Mouse (Mus musculus) hindbrain, embryonic 13.5 days (tissue): ENCODE results near the gene Slc2a13. TPM values are rescaled to one million over a fixed set of nuclear protein-coding genes. Genes with fewer than 3 reads are reported as not detected.

ENCODE experiments used
- ATAC-seq: fragments of 200-750 bp; cut with Nextera tagmentation; 2 replicates; pipeline ENCODE4 v1.8.0; 2017; ENCODE audit warnings: moderate TSS enrichment; ENCODE audit not compliant: low FRiP score
- H3K27ac ChIP-seq: fragments of 300-500 bp; sonication (generic); 2 replicates; pipeline ENCODE4 v1.5.1; 2015; ENCODE audit warnings: inconsistent platforms, mild to moderate bottlenecking, moderate library complexity
- H3K27me3 ChIP-seq: fragments of 300-500 bp; sonication (generic); 2 replicates; pipeline ENCODE4 v1.6.1; 2015; ENCODE audit warnings: mild to moderate bottlenecking, inconsistent platforms
- H3K36me3 ChIP-seq: fragments of 300-500 bp; sonication (generic); 2 replicates; pipeline ENCODE4 v1.6.1; 2015; ENCODE audit warnings: mild to moderate bottlenecking, inconsistent platforms
- H3K4me1 ChIP-seq: fragments of 300-500 bp; sonication (generic); replicated peaks from 2 replicates; pipeline ENCODE4 v1.6.1; 2015; ENCODE audit warnings: inconsistent platforms
- H3K4me2 ChIP-seq: fragments of 300-500 bp; sonication (generic); 2 replicates; pipeline ENCODE4 v1.6.1; 2015; ENCODE audit warnings: inconsistent platforms, mild to moderate bottlenecking, moderate library complexity
- H3K4me3 ChIP-seq: fragments of 300-500 bp; sonication (generic); 2 replicates; pipeline ENCODE4 v1.5.1; 2015; ENCODE audit warnings: mild to moderate bottlenecking, inconsistent platforms
- H3K9ac ChIP-seq: fragments of 300-500 bp; sonication (generic); 2 replicates; pipeline ENCODE4 v1.6.1; 2015; ENCODE audit warnings: mild to moderate bottlenecking, inconsistent platforms
- H3K9me3 ChIP-seq: fragments of 300-500 bp; sonication (generic); 2 replicates; pipeline ENCODE4 v1.6.1; 2016; ENCODE audit warnings: inconsistent platforms
- WGBS: fragments of 180-500 bp; shearing (Covaris S2); methylation state at CpG from one replicate; pipeline ENCODE4 v1.1.7; 2015; 5-methylcytosine and 5-hydroxymethylcytosine counted together
- polyA plus RNA-seq: library from polyadenylated mRNA; unstranded; fragments of >200 nt; fragmentation: Nextera tagmentation; extraction: Ambion mirVana; gene quantifications from 2 replicates; pipeline ENCODE4 v1.2.1, GENCODE M21; 2015

Gene Slc2a13
- polyA plus RNA-seq, 1 experiment from 2014 or later = 2.9 TPM

DNA sequence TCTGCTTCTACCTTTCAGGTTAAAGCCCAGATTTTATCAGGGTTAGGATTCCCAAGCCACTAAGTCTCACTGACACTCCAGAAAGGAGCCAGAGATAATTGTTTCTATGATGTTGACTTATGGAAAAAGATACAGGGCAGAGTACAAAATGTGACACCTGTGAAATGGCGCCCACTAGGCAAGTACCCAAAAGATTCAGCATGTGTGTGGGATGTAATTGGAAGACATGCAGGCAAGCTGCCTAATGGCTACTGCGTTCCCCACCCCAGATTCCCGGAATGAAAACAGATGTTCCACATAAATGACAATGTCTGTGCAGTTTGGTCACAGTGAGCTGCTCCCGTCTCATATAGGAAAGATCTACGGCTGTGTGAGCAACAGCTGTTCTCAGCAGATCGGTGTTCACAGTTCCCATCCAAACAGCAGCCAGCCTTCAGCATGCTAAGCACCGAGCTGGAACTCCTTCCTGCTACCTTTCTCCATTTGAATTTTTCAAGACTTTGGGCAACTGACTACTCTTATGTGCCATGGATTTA, 201.1 kb downstream of the Slc2a13 start:
- no peak overlapping the region for H3K4me3 ChIP-seq
- WGBS = 58% methylated on average over 7 of the region's 7 CpGs
- ATAC-seq = peak; percentile 65; the same call in 1 of the 2 replicates
- no peaks in the 10 kb centered on the region for H3K9me3 ChIP-seq
- peaks cover 45% of the 10 kb centered on the region for H3K4me1 ChIP-seq
- no peaks in the 10 kb centered on the region for H3K36me3 ChIP-seq
- no peak overlapping the region for H3K9ac ChIP-seq
- H3K4me2 ChIP-seq = no peak overlapping the region
- H3K27ac ChIP-seq = peak overlapping the region; percentile 86; the same call in 1 of the 2 replicates
- H3K27me3 ChIP-seq = no peaks in the 10 kb centered on the region

DNA sequence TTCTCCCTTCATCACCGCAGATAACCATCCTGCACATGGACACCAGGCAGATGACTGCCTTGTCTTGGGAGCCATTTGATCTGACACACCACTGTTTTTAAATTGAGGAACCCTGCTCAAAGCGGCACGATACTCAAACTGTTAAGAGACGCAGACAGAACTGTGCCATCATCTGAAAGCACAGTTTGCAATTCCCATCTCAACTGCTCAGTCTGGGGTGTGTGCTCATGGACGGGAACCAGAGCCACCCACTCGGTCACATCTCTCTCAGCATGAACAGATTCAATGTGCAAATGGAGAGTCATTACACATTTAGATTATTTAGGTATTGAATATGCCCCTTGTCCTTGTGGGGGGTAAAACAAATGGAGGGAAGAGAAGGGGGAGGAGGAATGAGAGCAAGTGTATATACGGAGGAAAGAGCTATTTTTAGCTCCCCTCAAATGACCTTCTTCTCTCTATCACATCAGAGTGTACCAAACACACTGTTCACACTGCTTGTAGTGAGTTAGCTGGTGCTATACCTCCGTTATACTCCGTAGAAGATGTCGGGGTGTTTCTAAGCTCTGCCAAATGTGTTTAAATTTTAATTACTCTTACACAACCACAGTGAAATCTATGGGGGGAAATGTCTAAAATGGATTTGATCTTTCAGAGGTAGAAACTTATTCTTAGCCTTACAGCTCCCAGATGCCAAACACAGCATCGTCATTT, 203.2 kb downstream of the Slc2a13 start:
- H3K9ac ChIP-seq = no peak overlapping the region
- ATAC-seq = no peak
- no peaks in the 10 kb centered on the region for H3K9me3 ChIP-seq
- 70% methylated on average over 11 of the region's 11 CpGs for WGBS
- H3K36me3 ChIP-seq = no peaks in the 10 kb centered on the region
- no peak overlapping the region for H3K27ac ChIP-seq
- no peaks in the 10 kb centered on the region for H3K27me3 ChIP-seq
- no peak overlapping the region for H3K4me3 ChIP-seq
- H3K4me2 ChIP-seq = no peak overlapping the region
- peaks cover 44% of the 10 kb centered on the region for H3K4me1 ChIP-seq

- Histone ChIP-seq H3K9me3 (no peaks in the 10 kb centered on the region), H3K4me1 (no peaks in the 10 kb centered on the region; the same call in 1 of the 2 replicates), H3K4me2 (no peak overlapping the region), H3K27ac (no peak overlapping the region), H3K27me3 (no peaks in the 10 kb centered on the region), H3K36me3 (no peaks in the 10 kb centered on the region), H3K4me3 (no peak overlapping the region), H3K9ac (no peak overlapping the region)
- 80% methylated on average over 2 of the region's 2 CpGs for WGBS
- no peak for ATAC-seq
Observed at GRCm38 (mm10) chr15:91360495-91360894, 212.6 kb downstream of the Slc2a13 start.

GRCm38 (mm10) chr15:91351006-91351405, 222.1 kb downstream of the Slc2a13 start:
- Histone ChIP-seq H3K9me3 (no peaks in the 10 kb centered on the region), H3K9ac (0 out of 2 replicates have a peak overlapping the region, but pooled peaks have one; percentile 8), H3K27ac (peak overlapping the region; percentile 5; the same call in 1 of the 2 replicates), H3K27me3 (no peaks in the 10 kb centered on the region), H3K4me2 (no peak overlapping the region), H3K36me3 (no peaks in the 10 kb centered on the region), H3K4me3 (no peak overlapping the region), H3K4me1 (0 out of 2 replicates have a peak, but pooled peaks cover 2% of the 10 kb centered on the region)
- WGBS = 69% methylated on average over 7 of the region's 7 CpGs
- ATAC-seq = no peak

DNA sequence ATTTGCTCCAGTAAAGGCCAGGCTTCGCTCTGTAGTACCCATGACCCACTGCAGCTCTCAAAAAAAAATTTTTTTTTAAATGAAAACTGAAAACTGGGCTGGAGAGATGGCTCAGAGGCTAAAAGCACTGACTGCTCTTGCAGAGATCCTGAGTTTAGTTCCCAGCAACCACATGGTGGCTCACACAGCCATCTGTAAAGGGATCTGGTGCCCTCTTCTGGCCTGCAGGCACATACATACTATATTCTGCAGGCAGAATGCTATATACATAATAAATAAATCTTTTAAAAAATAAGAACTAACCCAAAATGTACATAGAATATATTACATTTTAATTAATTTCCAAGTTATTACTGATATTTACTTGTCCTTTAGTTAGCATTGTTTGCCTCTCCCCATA, 234.7 kb downstream of the Slc2a13 start:
- Histone ChIP-seq H3K4me2 (no peak overlapping the region), H3K4me3 (no peak overlapping the region), H3K27ac (no peak overlapping the region), H3K9me3 (no peaks in the 10 kb centered on the region), H3K9ac (no peak overlapping the region), H3K4me1 (no peaks in the 10 kb centered on the region), H3K27me3 (no peaks in the 10 kb centered on the region), H3K36me3 (no peaks in the 10 kb centered on the region)
- ATAC-seq = no peak
- WGBS = 87% methylated on average over 1 of the region's 1 CpGs

DNA sequence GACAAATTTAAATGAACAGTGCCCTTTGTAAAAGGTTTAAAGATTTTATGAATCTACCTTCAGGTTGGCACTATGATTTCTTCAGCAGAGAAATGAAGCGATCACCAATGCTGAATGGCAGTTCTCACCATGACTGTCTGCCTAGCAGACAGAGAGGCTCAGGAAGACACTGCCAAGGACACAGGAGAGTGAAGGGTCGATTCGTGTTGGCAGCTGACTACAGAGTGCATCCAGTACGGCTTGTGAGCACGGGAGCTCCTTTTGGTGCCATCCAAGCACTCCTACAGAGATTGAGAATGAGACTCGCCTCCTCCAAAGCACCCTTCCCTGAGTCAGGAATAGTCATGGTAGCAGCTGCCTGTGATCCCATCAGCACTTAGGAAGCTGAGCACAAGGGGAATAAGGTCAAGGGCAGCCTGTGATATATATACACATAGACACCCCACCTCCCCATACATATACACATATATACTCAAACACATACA, 238.6 kb downstream of the Slc2a13 start:
- H3K36me3 ChIP-seq = peaks cover 5% of the 10 kb centered on the region; the same call in 1 of the 2 replicates
- no peaks in the 10 kb centered on the region for H3K4me1 ChIP-seq
- H3K4me3 ChIP-seq = no peak overlapping the region
- H3K4me2 ChIP-seq = no peak overlapping the region
- H3K27me3 ChIP-seq = no peaks in the 10 kb centered on the region
- WGBS = 90% methylated on average over 6 of the region's 6 CpGs
- H3K27ac ChIP-seq = no peak overlapping the region
- no peak for ATAC-seq
- H3K9ac ChIP-seq = no peak overlapping the region
- H3K9me3 ChIP-seq = no peaks in the 10 kb centered on the region

DNA sequence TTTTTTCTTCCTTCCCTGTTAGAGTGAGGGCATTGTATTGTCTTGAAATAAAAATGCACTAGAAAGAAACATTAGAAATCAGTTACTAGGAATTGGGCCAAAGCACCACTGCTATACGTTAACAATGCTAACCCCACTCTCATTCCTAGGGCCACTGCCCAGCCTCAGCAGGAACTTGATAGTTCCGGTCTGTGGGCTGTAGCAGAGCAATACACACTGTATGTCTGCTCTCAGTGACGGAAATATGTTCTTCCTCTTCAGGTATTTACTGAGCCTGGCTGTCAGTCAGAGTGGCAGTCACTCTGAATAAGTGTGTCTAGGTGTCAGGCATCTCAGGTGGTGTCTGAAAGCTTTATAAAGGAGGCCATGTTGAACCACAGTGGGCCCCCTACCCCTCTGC, 245.3 kb downstream of the Slc2a13 start:
- no peak overlapping the region for H3K4me3 ChIP-seq
- peaks cover 3% of the 10 kb centered on the region; the same call in 1 of the 2 replicates for H3K36me3 ChIP-seq
- H3K4me1 ChIP-seq = no peaks in the 10 kb centered on the region; the same call in 1 of the 2 replicates
- no peaks in the 10 kb centered on the region for H3K9me3 ChIP-seq
- H3K4me2 ChIP-seq = no peak overlapping the region
- no peaks in the 10 kb centered on the region for H3K27me3 ChIP-seq
- ATAC-seq = no peak
- WGBS = 71% methylated on average over 3 of the region's 3 CpGs
- H3K27ac ChIP-seq = no peak overlapping the region
- H3K9ac ChIP-seq = no peak overlapping the region

DNA sequence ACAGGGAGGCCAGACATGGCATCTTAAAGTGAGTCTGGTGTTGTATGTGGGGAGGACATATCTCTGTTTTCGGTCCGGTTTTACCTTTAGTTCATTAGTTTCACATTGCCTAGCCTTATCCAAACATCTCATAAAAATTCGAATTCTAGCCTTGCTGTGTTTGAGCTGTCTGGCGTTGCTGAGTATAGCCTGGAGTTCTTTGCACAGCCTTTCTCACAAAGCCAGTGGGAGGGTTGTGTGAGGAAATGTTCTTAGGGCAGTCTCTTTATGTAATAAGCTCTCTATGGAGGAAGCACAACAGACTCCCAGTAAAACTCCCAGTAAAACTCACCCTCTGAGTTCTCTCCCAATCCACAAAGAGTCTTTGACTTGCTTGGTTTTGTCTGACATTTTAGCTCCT, 246.0 kb downstream of the Slc2a13 start:
- ATAC-seq = no peak

DNA sequence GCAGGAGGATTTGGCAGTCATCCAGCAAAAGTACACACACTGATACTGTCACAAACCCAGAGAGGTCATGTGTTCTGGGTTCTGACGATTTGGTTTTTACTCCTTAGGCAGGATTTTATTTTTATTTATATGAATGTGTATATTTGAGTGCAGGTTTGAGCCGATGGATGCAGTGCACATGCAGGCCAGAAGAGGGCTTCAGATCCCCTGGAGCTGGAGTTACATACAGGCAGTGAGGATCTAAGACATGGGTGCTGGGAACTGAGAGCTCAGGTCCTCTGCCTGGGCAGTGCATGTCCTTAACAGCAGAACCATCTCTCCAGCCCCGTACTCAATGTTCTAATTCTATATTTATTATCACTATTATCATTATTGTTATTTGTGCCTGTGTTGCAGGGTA, 253.7 kb downstream of the Slc2a13 start:
- WGBS = 64% methylated on average over 3 of the region's 3 CpGs

More for the DNA sequence above, 246.0 kb downstream of the Slc2a13 start:
- Histone ChIP-seq H3K9ac (no peak overlapping the region), H3K27me3 (no peaks in the 10 kb centered on the region), H3K27ac (no peak overlapping the region), H3K4me3 (no peak overlapping the region), H3K9me3 (no peaks in the 10 kb centered on the region), H3K36me3 (no peaks in the 10 kb centered on the region), H3K4me2 (no peak overlapping the region), H3K4me1 (no peaks in the 10 kb centered on the region; the same call in 1 of the 2 replicates)
- WGBS = 75% methylated on average over 4 of the region's 4 CpGs

DNA sequence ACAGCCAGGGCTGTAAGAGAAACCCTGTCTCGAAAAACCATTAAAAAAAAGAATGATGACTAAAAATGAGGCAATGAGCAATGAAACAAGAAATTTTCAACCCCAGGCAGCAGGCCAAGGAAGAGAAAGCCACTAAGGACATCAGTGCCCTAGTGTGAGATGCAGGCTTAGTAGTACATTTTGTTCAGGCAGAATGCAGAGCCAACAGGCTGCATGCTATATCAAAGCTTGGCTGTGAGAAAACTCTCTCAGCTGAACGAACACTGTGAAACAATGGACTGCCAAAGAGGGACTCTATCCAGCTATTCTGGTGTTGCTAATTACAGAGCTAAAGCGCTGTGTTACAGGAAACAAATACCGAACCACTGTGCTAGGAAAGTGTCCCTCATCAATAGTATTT, 256.1 kb downstream of the Slc2a13 start:
- WGBS = 69% methylated on average over 4 of the region's 4 CpGs

More for the DNA sequence above, 253.7 kb downstream of the Slc2a13 start:
- Histone ChIP-seq H3K4me2 (no peak overlapping the region), H3K4me3 (no peak overlapping the region), H3K4me1 (0 out of 2 replicates have a peak, but pooled peaks cover 4% of the 10 kb centered on the region), H3K27me3 (no peaks in the 10 kb centered on the region), H3K36me3 (no peaks in the 10 kb centered on the region), H3K9ac (no peak overlapping the region), H3K27ac (no peak overlapping the region), H3K9me3 (no peaks in the 10 kb centered on the region)
- no peak for ATAC-seq

DNA sequence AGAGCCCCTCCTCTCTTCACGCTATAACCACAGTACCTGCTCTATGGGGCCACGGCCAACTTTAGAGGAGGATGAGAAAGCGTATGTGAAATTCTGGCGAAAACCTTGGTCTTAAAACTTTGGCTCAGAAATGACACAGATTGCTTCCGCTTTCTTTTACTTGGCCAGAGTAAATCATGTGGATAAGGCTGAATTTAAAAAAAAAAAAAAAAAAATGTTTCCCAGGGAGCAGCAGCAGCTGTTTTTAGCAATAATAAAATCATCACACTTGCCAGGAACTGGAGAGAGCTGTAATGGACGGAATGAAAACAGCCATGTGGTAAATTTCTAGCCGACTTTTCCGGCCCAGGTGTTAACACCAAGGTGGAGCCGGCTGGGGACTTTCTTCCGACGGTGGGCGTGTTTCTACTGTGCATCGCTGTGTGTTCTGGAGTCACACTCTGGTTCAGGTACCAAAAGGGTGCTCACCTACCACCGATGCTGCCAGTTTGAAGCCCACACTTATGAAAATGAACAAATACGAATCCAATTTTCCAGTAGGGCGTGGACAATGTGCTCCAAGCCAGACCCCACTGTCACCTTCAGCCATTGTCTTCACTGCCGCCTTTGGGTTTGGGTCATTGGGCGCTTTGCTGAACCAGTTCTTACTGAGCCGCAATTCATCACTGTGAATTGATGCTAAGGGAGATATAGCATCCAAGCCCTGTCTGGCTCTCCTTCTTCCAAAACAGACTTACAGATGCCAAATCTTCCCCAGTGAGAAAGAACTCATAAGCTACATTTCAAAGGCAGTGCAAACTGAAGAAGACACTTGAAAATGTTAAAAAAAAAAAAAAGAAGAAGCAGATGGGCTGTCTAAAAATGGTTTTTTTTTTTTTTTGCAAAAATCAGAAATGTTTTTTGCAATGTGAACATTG, 258.4 kb downstream of the Slc2a13 start:
- whole genome bisulfite sequencing = 75% methylated on average over 19 of the region's 19 CpGs
- H3K27ac ChIP-seq = no peak overlapping the region
- ATAC-seq = no peak

More for the DNA sequence above, 256.1 kb downstream of the Slc2a13 start:
- no peaks in the 10 kb centered on the region for H3K27me3 ChIP-seq
- no peak overlapping the region for H3K9ac ChIP-seq
- no peak overlapping the region for H3K4me3 ChIP-seq
- ATAC-seq = no peak
- H3K4me1 ChIP-seq = 0 out of 2 replicates have a peak, but pooled peaks cover 4% of the 10 kb centered on the region
- H3K36me3 ChIP-seq = no peaks in the 10 kb centered on the region
- no peak overlapping the region for H3K4me2 ChIP-seq
- H3K9me3 ChIP-seq = no peaks in the 10 kb centered on the region
- no peak overlapping the region for H3K27ac ChIP-seq

DNA sequence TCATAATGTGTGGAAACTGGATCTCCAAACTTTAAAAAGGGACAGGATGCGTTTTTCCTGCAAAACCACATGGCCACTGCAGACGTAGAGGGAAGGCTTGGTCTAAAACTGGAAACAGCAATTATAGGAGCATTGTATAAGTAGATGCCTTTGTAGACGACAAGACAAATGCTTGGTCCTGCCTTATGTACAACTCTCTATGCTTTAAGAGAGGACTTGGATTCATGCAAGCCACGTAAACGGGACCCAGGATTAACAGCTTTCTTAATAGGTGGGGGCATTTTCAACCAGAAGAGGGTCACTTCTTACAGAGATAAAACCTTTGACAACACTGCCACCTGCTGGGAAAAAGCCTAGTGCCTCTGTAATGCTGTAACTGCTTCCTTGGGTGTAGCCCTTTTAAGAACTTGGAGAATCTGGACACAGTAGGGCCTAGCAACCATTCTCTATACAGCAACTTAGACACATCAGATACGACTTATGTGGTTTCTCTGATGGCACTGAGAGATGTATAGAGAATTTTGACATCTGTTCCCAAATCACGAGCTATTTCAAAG, 268.7 kb downstream of the Slc2a13 start:
- Histone ChIP-seq H3K4me3 (no peak overlapping the region), H3K36me3 (no peaks in the 10 kb centered on the region), H3K9ac (no peak overlapping the region), H3K9me3 (no peaks in the 10 kb centered on the region), H3K4me1 (no peaks in the 10 kb centered on the region), H3K27me3 (no peaks in the 10 kb centered on the region), H3K4me2 (no peak overlapping the region), H3K27ac (no peak overlapping the region)
- ATAC-seq = no peak
- 55% methylated on average over 7 of the region's 7 CpGs for WGBS

More for the DNA sequence above, 258.4 kb downstream of the Slc2a13 start:
- H3K9ac ChIP-seq = no peak overlapping the region
- no peak overlapping the region for H3K4me2 ChIP-seq
- 0 out of 2 replicates have a peak, but pooled peaks cover 4% of the 10 kb centered on the region for H3K4me1 ChIP-seq
- H3K4me3 ChIP-seq = no peak overlapping the region
- H3K36me3 ChIP-seq = no peaks in the 10 kb centered on the region
- no peaks in the 10 kb centered on the region for H3K27me3 ChIP-seq
- no peaks in the 10 kb centered on the region for H3K9me3 ChIP-seq
